Comparison of ENCODE assay signal across 27 mouse cellular contexts in genomic region chr4:91481863-91482475, GRCm38 (mm10).
A peak's percentile ranks its signal among the peaks of the same experiment; 100 is the strongest.
DNase-seq lines count a peak whose midpoint lies in the region; ATAC-seq and TF ChIP-seq lines count a peak whose summit lies in the region.
"Had no signal": no experiment of that assay in that cellular context is flagged by ENCODE, and none has a peak within 500 bp of the region (broad histone marks: within the 10 kb centered on the region; RNA-seq: fewer than 3 reads in every experiment).

No protein-coding gene starts in this region.

- H3K27me3 ChIP-seq in forebrain, embryonic 13.5 days: no peaks in the 10 kb centered on the region
- H3K27me3 ChIP-seq in forebrain, embryonic 12.5 days: no peaks in the 10 kb centered on the region
- no peaks in the 10 kb centered on the region for H3K27me3 ChIP-seq in forebrain, embryonic 15.5 days
- no peaks in the 10 kb centered on the region for H3K27me3 ChIP-seq in forebrain, embryonic 11.5 days (ENCODE audit: control insufficient read depth, insufficient read depth, low read length)
- no peaks in the 10 kb centered on the region for H3K27me3 ChIP-seq in forebrain, postnatal 0 days (ENCODE audit: insufficient read depth, low read length)
- H3K27me3 ChIP-seq in heart, embryonic 10.5 days (ENCODE audit: insufficient read depth, poor library complexity, severe bottlenecking): no peaks in the 10 kb centered on the region
- H3K27me3 ChIP-seq: CH12.LX; embryonic facial prominence, embryonic 13.5 days; embryonic facial prominence, embryonic 15.5 days; Patski had no signal

- H3K36me3 ChIP-seq in forebrain, embryonic 13.5 days (ENCODE audit: poor library complexity, severe bottlenecking): no peaks in the 10 kb centered on the region
- no peaks in the 10 kb centered on the region for H3K36me3 ChIP-seq in forebrain, embryonic 12.5 days (replicated peaks)
- H3K36me3 ChIP-seq in forebrain, embryonic 15.5 days: no peaks in the 10 kb centered on the region
- no peaks in the 10 kb centered on the region for H3K36me3 ChIP-seq in forebrain, embryonic 11.5 days (ENCODE audit: control insufficient read depth, insufficient read depth, low read length)
- H3K36me3 ChIP-seq in forebrain, postnatal 0 days (ENCODE audit: insufficient read depth): no peaks in the 10 kb centered on the region
- no peaks in the 10 kb centered on the region for H3K36me3 ChIP-seq in heart, embryonic 10.5 days
- H3K36me3 ChIP-seq: embryonic facial prominence, embryonic 13.5 days; embryonic facial prominence, embryonic 15.5 days; G1E had no signal

- H3K9me3 ChIP-seq in forebrain, embryonic 13.5 days (replicated peaks): no peaks in the 10 kb centered on the region
- no peaks in the 10 kb centered on the region for H3K9me3 ChIP-seq in forebrain, embryonic 12.5 days
- no peaks in the 10 kb centered on the region for H3K9me3 ChIP-seq in forebrain, embryonic 15.5 days
- H3K9me3 ChIP-seq in forebrain, embryonic 11.5 days (ENCODE audit: control insufficient read depth, low read length): no peaks in the 10 kb centered on the region
- no peaks in the 10 kb centered on the region for H3K9me3 ChIP-seq in forebrain, postnatal 0 days (ENCODE audit: low read length)
- no peaks in the 10 kb centered on the region for H3K9me3 ChIP-seq in heart, embryonic 10.5 days
- H3K9me3 ChIP-seq: embryonic facial prominence, embryonic 13.5 days; embryonic facial prominence, embryonic 15.5 days had no signal

- H3K27ac ChIP-seq in forebrain, embryonic 13.5 days: no peak overlapping the region
- no peak overlapping the region for H3K27ac ChIP-seq in forebrain, embryonic 12.5 days
- no peak overlapping the region for H3K27ac ChIP-seq in forebrain, embryonic 15.5 days (replicated peaks)
- no peak overlapping the region for H3K27ac ChIP-seq in forebrain, embryonic 11.5 days (ENCODE audit: low read depth, low read length)
- no peak overlapping the region for H3K27ac ChIP-seq in forebrain, postnatal 0 days (ENCODE audit: low read depth, low read length)
- H3K27ac ChIP-seq in heart, embryonic 10.5 days: no peak overlapping the region
- H3K27ac ChIP-seq: embryonic facial prominence, embryonic 13.5 days; embryonic facial prominence, embryonic 15.5 days had no signal

- ATAC-seq in forebrain, embryonic 13.5 days: peak; percentile 50; the same call in 1 of the 2 replicates
- ATAC-seq in forebrain, embryonic 12.5 days (ENCODE audit: low FRiP score): no peak
- peak; percentile 35; the same call in 1 of the 2 replicates for ATAC-seq in forebrain, embryonic 15.5 days (replicated peaks)
- no peak for ATAC-seq in forebrain, embryonic 11.5 days (replicated peaks; ENCODE audit: low FRiP score)
- peak; percentile 81; the same call in 1 of the 2 replicates for ATAC-seq in forebrain, postnatal 0 days
- ATAC-seq: activated CD4-positive, CD25-positive, alpha-beta regulatory T cell, adult 4 months; CD4-positive, CD25-positive, alpha-beta regulatory T cell, adult 4 months; Patski had no signal

- no peak overlapping the region for H3K9ac ChIP-seq in forebrain, embryonic 13.5 days
- H3K9ac ChIP-seq in forebrain, embryonic 12.5 days: no peak overlapping the region
- H3K9ac ChIP-seq in forebrain, embryonic 15.5 days (replicated peaks): no peak overlapping the region
- no peak overlapping the region for H3K9ac ChIP-seq in forebrain, embryonic 11.5 days (ENCODE audit: low read length)
- no peak overlapping the region for H3K9ac ChIP-seq in forebrain, postnatal 0 days
- H3K9ac ChIP-seq: embryonic facial prominence, embryonic 13.5 days; embryonic facial prominence, embryonic 15.5 days had no signal

- TF ChIP-seq CTCF in forebrain, postnatal 0 days (IDR thresholded peaks at IDR 0.05; ENCODE audit: low read depth): no peak

- H3K4me1 ChIP-seq in forebrain, embryonic 13.5 days: no peaks in the 10 kb centered on the region
- H3K4me1 ChIP-seq in forebrain, embryonic 12.5 days: no peaks in the 10 kb centered on the region
- no peaks in the 10 kb centered on the region; the same call in 1 of the 2 replicates for H3K4me1 ChIP-seq in forebrain, embryonic 15.5 days
- H3K4me1 ChIP-seq in forebrain, embryonic 11.5 days (replicated peaks; ENCODE audit: control insufficient read depth, insufficient read depth, low read length): no peaks in the 10 kb centered on the region
- H3K4me1 ChIP-seq in forebrain, postnatal 0 days (ENCODE audit: insufficient read depth): no peaks in the 10 kb centered on the region
- H3K4me1 ChIP-seq in heart, embryonic 10.5 days: no peaks in the 10 kb centered on the region
- H3K4me1 ChIP-seq: embryonic facial prominence, embryonic 13.5 days; embryonic facial prominence, embryonic 15.5 days had no signal

- H3K4me3 ChIP-seq in forebrain, embryonic 13.5 days: no peak overlapping the region
- no peak overlapping the region for H3K4me3 ChIP-seq in forebrain, embryonic 12.5 days (replicated peaks)
- H3K4me3 ChIP-seq in forebrain, embryonic 15.5 days: no peak overlapping the region
- H3K4me3 ChIP-seq in forebrain, embryonic 11.5 days (ENCODE audit: low read depth, low read length): no peak overlapping the region
- H3K4me3 ChIP-seq in forebrain, postnatal 0 days (ENCODE audit: low read depth, low read length): no peak overlapping the region
- H3K4me3 ChIP-seq in heart, embryonic 10.5 days: no peak overlapping the region
- H3K4me3 ChIP-seq: embryonic facial prominence, embryonic 13.5 days; embryonic facial prominence, embryonic 15.5 days; erythroblast, embryonic 14.5 days had no signal

- H3K4me2 ChIP-seq in forebrain, embryonic 13.5 days: no peak overlapping the region
- H3K4me2 ChIP-seq in forebrain, embryonic 12.5 days: no peak overlapping the region
- H3K4me2 ChIP-seq in forebrain, embryonic 15.5 days (replicated peaks): no peak overlapping the region
- H3K4me2 ChIP-seq in forebrain, embryonic 11.5 days (ENCODE audit: low read depth, low read length, severe bottlenecking): no peak overlapping the region
- no peak overlapping the region for H3K4me2 ChIP-seq in forebrain, postnatal 0 days (ENCODE audit: low read depth)
- H3K4me2 ChIP-seq: embryonic facial prominence, embryonic 13.5 days; embryonic facial prominence, embryonic 15.5 days had no signal

- DNase-seq in forebrain, embryonic 11.5 days (ENCODE audit: low spot score): no peak
- peak; percentile 6 for DNase-seq in brain, embryonic 18.5 days (ENCODE audit: low read depth, low spot score)
- peak; percentile 9 for DNase-seq in forebrain, postnatal 0 days
- no peak for DNase-seq in yolk sac, embryonic 10.5 days (ENCODE audit: low spot score)
- DNase-seq in heart, embryonic 10.5 days (ENCODE audit: low spot score): no peak
- DNase-seq: adrenal gland, adult 8-10 months; adrenal gland, postnatal 14 days; adrenal gland, postnatal 36 days; B cell, adult 2 months; cerebellum, adult 11 months; cerebellum, adult 18-20 months; cerebellum, adult 8-10 months; cerebellum, adult 9-11 months; cerebellum, postnatal 14 days; cerebellum, postnatal 36 days; embryo, embryonic 11 days had no signal

- 51% methylated on average over 3 of the region's 3 CpGs for WGBS in forebrain, embryonic 13.5 days
- WGBS in forebrain, embryonic 12.5 days: 50% methylated on average over 3 of the region's 3 CpGs
- WGBS in forebrain, embryonic 15.5 days: 59% methylated on average over 3 of the region's 3 CpGs
- WGBS in forebrain, embryonic 11.5 days: 68% methylated on average over 3 of the region's 3 CpGs
- WGBS in forebrain, postnatal 0 days: 46% methylated on average over 3 of the region's 3 CpGs
- WGBS in heart, embryonic 10.5 days: 95% methylated on average over 3 of the region's 3 CpGs

Comparison
In these comparisons a context has a peak if more than half of its experiments do, and no peak if none do; other contexts are left out.
1. ATAC-seq: peak in forebrain, embryonic 13.5 days (single experiment), forebrain, embryonic 15.5 days (single experiment) and forebrain, postnatal 0 days (single experiment); none in forebrain, embryonic 12.5 days (single experiment) and forebrain, embryonic 11.5 days (single experiment).
2. DNase-seq: peak in brain, embryonic 18.5 days (single experiment) and forebrain, postnatal 0 days (single experiment); none in forebrain, embryonic 11.5 days (single experiment), yolk sac, embryonic 10.5 days (single experiment) and heart, embryonic 10.5 days (single experiment).